Mouse (Mus musculus) embryonic fibroblast, embryonic 13.5 days (primary cell): ENCODE results near the gene Stox2. TPM values are rescaled to one million over a fixed set of nuclear protein-coding genes. Genes with fewer than 3 reads are reported as not detected.

Source experiments
- H3K27ac ChIP-seq: 2 replicates; pipeline ENCODE4 v1.5.1; 2012; ENCODE audit warnings: low read length, control low read depth, inconsistent platforms; ENCODE audit not compliant: insufficient read depth
- H3K4me1 ChIP-seq: 2 replicates; pipeline ENCODE4 v1.6.1; 2011; ENCODE audit warnings: low read length; ENCODE audit not compliant: control insufficient read depth, insufficient read depth
- H3K4me3 ChIP-seq: 2 replicates; pipeline ENCODE4 v1.5.1; 2011; ENCODE audit warnings: mild to moderate bottlenecking, control low read depth, low read length; ENCODE audit not compliant: insufficient read depth
- CTCF ChIP-seq: IDR thresholded peaks from 2 replicates; pipeline ENCODE4 v1.5.1; 2011; ENCODE audit warnings: mild to moderate bottlenecking, control low read depth, low read length, moderate library complexity, borderline replicate concordance; ENCODE audit not compliant: insufficient read depth
- POLR2A ChIP-seq: IDR thresholded peaks from 2 replicates; pipeline ENCODE4 v1.6.1; 2011; ENCODE audit warnings: low read depth, mild to moderate bottlenecking, control low read depth, low read length, moderate library complexity
- polyA plus RNA-seq: library from polyadenylated mRNA; stranded (reverse); fragments of >200 nt; gene quantifications from 2 replicates; pipeline ENCODE4 v1.2.4, GENCODE M21; 2011; ENCODE audit warnings: low read depth; ENCODE audit not compliant: missing spikeins, insufficient read length

Stox2 gene
- polyA plus RNA-seq, 1 experiment, result 33.7 TPM

GRCm38 (mm10) chr8:47287641-47288130, 158.5 kb downstream of the Stox2 start:
- TF ChIP-seq POLR2A, result no peak
- no peak for TF ChIP-seq CTCF
- Histone ChIP-seq H3K4me3 (peak overlapping the region; percentile 52), H3K4me1 (peaks cover 9% of the 10 kb centered on the region; the same call in 1 of the 2 replicates), H3K27ac (peak overlapping the region; percentile 3; the same call in 1 of the 2 replicates)

GRCm38 (mm10) chr8:47287201-47287621, 159.0 kb downstream of the Stox2 start:
- peaks cover 10% of the 10 kb centered on the region; the same call in 1 of the 2 replicates for H3K4me1 ChIP-seq
- H3K4me3 ChIP-seq, result peak overlapping the region; percentile 52
- TF ChIP-seq CTCF, result no peak
- TF ChIP-seq POLR2A, result no peak

GRCm38 (mm10) chr8:47286081-47286700, 160.0 kb downstream of the Stox2 start:
- Histone ChIP-seq H3K4me1 (peaks cover 15% of the 10 kb centered on the region), H3K27ac (no peak overlapping the region), H3K4me3 (peak overlapping the region; percentile 52; the same call in 1 of the 2 replicates)
- TF ChIP-seq POLR2A (no peak), CTCF (no peak)

More at GRCm38 (mm10) chr8:47287201-47287621, 159.0 kb downstream of the Stox2 start:
- H3K27ac ChIP-seq, result peak overlapping the region; percentile 28

- Histone ChIP-seq H3K4me3 (no peak overlapping the region), H3K4me1 (peaks cover 11% of the 10 kb centered on the region; the same call in 1 of the 2 replicates)
- TF ChIP-seq CTCF, result no peak
- no peak for TF ChIP-seq POLR2A
Measured at GRCm38 (mm10) chr8:47285435-47285834, 160.7 kb downstream of the Stox2 start.

GRCm38 (mm10) chr8:47284329-47285326, 161.5 kb downstream of the Stox2 start:
- H3K4me1 ChIP-seq, result peaks cover 11% of the 10 kb centered on the region; the same call in 1 of the 2 replicates
- H3K4me3 ChIP-seq, result no peak overlapping the region
- H3K27ac ChIP-seq, result no peak overlapping the region
- TF ChIP-seq CTCF, result no peak
- no peak for TF ChIP-seq POLR2A

More at GRCm38 (mm10) chr8:47285435-47285834, 160.7 kb downstream of the Stox2 start:
- no peak overlapping the region for H3K27ac ChIP-seq

GRCm38 (mm10) chr8:47279898-47280297, 166.3 kb downstream of the Stox2 start:
- no peak overlapping the region for H3K27ac ChIP-seq
- H3K4me3 ChIP-seq, result no peak overlapping the region
- peaks cover 6% of the 10 kb centered on the region; the same call in 1 of the 2 replicates for H3K4me1 ChIP-seq
- TF ChIP-seq CTCF (no peak), POLR2A (no peak)

- Histone ChIP-seq H3K4me3 (no peak overlapping the region), H3K4me1 (peaks cover 6% of the 10 kb centered on the region; the same call in 1 of the 2 replicates), H3K27ac (no peak overlapping the region)
- TF ChIP-seq CTCF, result no peak
- no peak for TF ChIP-seq POLR2A
Measured at GRCm38 (mm10) chr8:47278211-47278610, 168.0 kb downstream of the Stox2 start.

GRCm38 (mm10) chr8:47268931-47269330, 177.2 kb downstream of the Stox2 start:
- Histone ChIP-seq H3K4me1 (no peaks in the 10 kb centered on the region; the same call in 1 of the 2 replicates), H3K27ac (peak overlapping the region; percentile 56), H3K4me3 (no peak overlapping the region)
- no peak for TF ChIP-seq CTCF
- no peak for TF ChIP-seq POLR2A

- Histone ChIP-seq H3K4me1 (no peaks in the 10 kb centered on the region; the same call in 1 of the 2 replicates), H3K27ac (peak overlapping the region; percentile 56), H3K4me3 (no peak overlapping the region)
- TF ChIP-seq POLR2A, result no peak
- TF ChIP-seq CTCF, result no peak
Measured at GRCm38 (mm10) chr8:47268062-47268822, 177.9 kb downstream of the Stox2 start.
